Mouse (Mus musculus): ENCODE results near the gene Mmp23. TPM values are rescaled to one million over a fixed set of nuclear protein-coding genes. Genes with fewer than 3 reads are reported as not detected.
"Not testable (repeated sequence)": the region's sequence is repeated elsewhere in the genome, so short reads cannot be mapped to it uniquely, and the experiment has no call there.

Mmp23 gene
- polyA plus RNA-seq, 1 experiment = 58.9 TPM

- DNase-seq (ENCODE audit: low read depth) = no peak
Observed at GRCm38 (mm10) chr4:155654456-155655298, 1.5 kb upstream of the Mmp23 start.

DNA sequence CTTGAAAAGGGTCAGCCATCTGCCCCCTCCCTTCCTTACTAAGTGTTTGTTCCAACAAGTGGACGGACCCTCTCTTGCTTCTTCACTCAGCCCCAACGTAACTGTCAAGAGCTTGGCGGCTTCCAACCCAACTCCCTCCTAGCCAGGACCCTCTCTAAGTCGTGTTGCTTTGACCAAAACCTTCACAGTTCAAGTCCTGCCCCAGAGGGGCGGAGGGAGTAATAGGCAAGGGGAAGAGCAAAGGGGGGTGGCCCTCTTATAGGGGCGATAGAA is 935 bp upstream of the Mmp23 start:
- no peak for DNase-seq (ENCODE audit: low read depth)

DNA sequence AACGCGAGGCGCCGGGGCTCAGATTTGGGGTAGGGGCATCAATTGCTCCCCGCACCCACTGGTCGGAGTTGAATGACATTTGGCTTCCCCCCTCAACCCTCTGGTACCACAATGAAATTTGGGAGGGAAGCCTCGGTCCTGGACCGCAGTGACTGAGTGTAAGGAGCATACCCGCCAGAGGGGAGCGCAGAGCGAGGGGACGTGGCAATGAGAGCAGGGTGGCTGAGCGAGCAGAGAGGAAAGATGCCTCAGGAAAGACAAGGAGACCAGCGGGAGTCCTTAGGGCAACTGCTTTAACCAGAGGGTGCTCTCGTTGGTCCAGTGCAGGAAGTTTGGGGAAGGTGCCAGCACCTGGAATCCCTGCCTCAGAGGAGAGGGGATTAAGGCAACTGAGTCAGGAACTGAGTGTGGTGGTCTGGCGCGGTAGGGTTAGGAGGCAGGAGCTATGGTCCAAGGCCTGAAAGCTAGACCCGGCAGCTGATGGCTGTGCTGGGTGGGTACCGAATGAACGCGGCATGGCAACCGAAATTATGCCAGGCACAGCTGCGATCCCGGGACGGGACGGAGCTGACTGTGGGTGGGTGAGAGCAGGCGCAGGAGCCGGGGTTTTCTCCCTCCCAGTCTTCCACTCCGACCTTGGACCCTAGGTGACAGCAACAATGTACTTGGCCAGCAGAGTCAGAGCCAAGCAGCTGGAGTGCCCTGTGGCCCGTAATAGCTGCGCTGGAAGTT is 433 bp upstream of the Mmp23 start:
- no peak for DNase-seq (ENCODE audit: low read depth)

DNA sequence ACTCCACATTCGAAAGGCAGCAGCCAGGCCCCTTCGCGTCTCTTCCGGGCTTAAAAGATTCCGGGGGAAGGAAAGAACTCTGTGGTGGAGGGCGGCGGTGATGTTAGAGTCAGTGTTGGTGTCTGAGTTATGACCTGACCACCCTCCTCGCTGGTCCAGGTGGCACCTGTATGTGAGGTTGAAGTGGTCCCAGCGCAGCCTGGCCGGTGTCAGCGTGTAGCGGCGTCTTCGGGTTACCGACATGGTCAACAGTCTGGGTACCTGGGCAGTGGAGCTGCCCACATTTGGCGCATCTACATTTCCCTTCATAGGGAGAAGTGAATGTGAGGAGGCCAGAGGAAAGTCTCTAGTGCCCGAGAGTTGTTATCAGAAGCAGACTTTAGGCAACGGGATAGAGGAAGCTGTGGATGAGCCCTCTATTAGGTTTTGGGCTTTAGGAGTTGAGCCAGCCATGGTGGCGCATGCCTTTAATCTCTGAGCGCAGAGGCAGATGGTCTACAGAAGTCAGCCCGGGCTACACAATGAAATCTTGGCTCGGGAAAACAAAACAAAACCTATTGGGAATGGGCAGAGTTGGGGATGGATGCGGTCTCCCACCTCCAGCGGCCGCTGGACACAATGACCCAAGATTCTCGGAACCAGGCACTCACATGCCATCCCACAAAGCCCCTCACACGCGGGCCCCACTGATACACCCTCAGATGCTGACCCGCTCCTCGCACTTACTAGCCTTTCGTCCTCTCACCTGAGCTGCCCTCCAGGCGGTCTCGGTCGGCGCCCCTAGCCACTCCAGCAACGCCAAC is 700 bp downstream of the Mmp23 start:
- no peak for DNase-seq (ENCODE audit: low read depth)

- no peak for DNase-seq (ENCODE audit: low read depth)
Observed at GRCm38 (mm10) chr4:155651553-155652269, 1.5 kb downstream of the Mmp23 start.

- no peak for DNase-seq (ENCODE audit: low read depth)
Observed at GRCm38 (mm10) chr4:155649355-155649754, 3.8 kb downstream of the Mmp23 start.

- DNase-seq (ENCODE audit: low read depth) = no peak
Observed at GRCm38 (mm10) chr4:155645721-155646120, 7.5 kb downstream of the Mmp23 start.

DNA sequence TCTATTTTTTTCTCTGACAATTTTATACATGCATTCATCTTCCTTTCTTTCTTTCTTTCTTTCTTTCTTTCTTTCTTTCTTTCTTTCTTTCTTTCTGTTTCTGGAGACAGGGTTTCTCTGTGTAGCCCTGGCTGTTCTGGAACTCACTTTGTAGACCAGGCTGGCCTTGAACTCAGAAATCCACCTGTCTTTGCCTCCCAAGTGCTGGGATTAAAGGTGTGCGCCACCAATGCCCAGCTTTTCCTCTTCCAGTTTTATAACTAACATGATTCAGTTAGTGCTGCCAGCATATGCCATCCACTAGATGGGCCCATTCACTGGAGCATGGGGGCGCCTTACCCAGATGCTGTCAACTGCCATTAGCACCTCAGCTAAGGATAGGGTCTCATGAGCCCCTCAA is 7.9 kb downstream of the Mmp23 start, which contains the start of gene Gm10563:
Gm10563 (minus strand) TSS at position 101 of the 400 bp plus-strand sequence.
- DNase-seq (ENCODE audit: low read depth) = not testable (repeated sequence)

GRCm38 (mm10) chr4:155643531-155643930 is 9.7 kb downstream of the Mmp23 start:
- no peak for DNase-seq (ENCODE audit: low read depth)

DNA sequence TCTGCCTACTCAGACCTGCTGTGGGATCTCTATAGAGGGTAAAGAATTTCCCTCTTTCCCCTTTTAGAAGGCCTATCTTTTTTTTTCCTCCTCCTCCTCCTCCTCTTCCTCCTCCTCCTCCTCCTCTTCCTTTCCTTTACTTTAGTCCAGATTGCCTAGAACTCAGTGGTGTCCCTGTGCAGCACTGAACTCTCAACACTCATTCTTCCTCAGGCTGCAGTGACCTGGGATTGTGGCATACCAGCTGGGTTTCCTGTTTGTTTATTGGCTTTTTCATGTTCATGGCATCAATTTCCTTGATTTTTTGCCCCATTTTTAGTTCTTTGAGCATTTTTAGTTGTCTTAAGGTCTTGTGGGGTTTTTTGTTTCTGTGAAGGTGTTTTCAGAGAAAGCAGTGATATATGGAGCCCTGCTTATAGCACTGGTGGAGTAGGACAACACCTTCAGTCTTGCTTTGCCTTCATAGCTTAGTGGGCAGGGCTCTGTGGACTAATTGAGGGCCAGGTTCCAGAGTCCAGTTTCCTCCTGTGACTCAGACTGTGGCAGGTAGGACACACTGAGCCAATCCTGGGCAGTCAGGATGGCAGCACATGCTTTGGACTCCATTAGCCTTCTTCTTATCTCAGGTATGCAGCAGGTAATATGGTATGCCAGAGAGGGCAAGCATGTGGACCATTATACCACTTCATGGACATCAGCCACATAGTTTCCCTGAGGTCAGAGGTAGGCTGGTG is 17.3 kb downstream of the Mmp23 start:
- no peak for DNase-seq (ENCODE audit: low read depth)

- no peak for DNase-seq (ENCODE audit: low read depth)
Observed at GRCm38 (mm10) chr4:155630267-155630666, 22.9 kb downstream of the Mmp23 start.

GRCm38 (mm10) chr4:155624338-155625291 is 28.6 kb downstream of the Mmp23 start, which contains the start of gene Cdk11b:
TSS of gene Cdk11b (plus strand) at chr4:155624854.
- peak; percentile 79 for DNase-seq (ENCODE audit: low read depth)

GRCm38 (mm10) chr4:155618321-155618720 is 34.9 kb downstream of the Mmp23 start:
- DNase-seq (ENCODE audit: low read depth) = no peak

DNA sequence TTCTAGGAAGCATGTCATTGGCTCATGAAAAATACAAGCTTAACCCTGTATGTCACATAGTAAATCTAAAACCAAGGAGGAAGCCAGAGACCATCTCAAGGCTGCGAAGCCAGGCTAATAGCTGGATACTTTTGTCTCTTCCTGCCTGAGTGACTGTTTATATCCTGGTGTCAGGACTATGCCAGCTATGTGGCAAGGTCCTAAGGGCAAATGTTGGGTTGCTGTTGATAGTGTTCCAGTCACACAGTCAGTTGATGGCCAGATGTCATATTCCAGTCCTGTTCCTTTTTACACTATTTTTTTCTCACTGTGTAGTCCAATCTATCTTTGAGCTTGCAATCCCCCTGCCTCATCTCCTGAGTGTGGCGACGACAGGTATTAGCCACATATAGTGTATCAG is 39.9 kb downstream of the Mmp23 start:
- no peak for DNase-seq (ENCODE audit: low read depth)

- no peak for DNase-seq (ENCODE audit: low read depth)
Observed at GRCm38 (mm10) chr4:155611860-155612259, 41.3 kb downstream of the Mmp23 start.

- DNase-seq (ENCODE audit: low read depth) = no peak
Observed at GRCm38 (mm10) chr4:155606825-155607224, 46.4 kb downstream of the Mmp23 start.

- no peak for DNase-seq (ENCODE audit: low read depth)
Observed at GRCm38 (mm10) chr4:155605132-155605531, 48.1 kb downstream of the Mmp23 start.

DNA sequence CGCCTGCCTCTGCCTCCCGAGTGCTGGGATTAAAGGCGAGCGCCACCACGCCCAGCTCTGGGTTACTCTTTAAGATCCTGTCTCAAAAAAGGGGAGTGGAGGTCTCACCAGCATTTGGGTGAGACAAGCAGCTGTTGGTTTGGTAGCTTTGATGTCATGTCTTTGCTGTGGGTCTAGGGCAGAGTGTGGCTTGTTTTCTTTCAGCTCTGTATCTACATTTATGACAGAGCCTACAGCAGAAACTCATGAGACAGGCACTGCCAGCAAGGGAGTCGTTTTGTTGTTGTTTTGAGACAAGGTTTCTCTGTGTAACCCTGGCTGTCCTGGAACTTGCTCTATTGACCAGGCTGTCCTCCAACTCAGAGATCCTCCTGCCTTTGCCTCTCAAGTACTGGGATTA is 49.4 kb downstream of the Mmp23 start:
- no peak for DNase-seq (ENCODE audit: low read depth)

DNA sequence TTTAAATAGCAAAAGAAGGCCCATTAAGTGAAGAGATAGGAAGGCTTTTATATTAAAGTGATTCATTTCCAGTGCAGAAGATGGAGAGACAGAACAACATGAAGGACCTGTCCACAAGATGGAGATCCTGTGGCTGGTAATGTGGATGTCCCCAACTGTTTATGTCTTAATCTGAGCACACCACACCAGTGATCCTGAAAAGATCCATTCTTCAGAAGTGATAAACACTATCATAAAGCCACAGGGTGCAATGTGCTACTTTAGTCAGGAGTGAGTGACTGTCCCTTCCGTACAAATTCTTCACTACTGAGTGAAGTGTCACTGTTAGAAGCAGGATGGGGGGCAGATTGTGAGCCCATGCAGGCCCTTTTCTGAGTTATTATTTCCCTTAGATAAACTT is 50.4 kb downstream of the Mmp23 start:
- DNase-seq (ENCODE audit: low read depth) = no peak

GRCm38 (mm10) chr4:155601997-155602456 is 51.2 kb downstream of the Mmp23 start:
- DNase-seq (ENCODE audit: low read depth) = no peak

Data from gonadal fat pad, adult 2 months (tissue).